Mouse (Mus musculus) cerebellum, adult 2 months (tissue): ENCODE data around the gene Id1.
A peak's percentile ranks its signal among the peaks of the same experiment; 100 is the strongest.

ENCODE experiments used
- CTCF ChIP-seq: fragments of 200-500 bp; IDR thresholded peaks from 2 replicates; pipeline ENCODE4 v1.5.1; 2011; ENCODE audit warnings: low read depth, mild to moderate bottlenecking, control low read depth, low read length, moderate library complexity, borderline replicate concordance; ENCODE audit not compliant: insufficient read depth
- POLR2A ChIP-seq: fragments of 200-500 bp; IDR thresholded peaks from 2 replicates; pipeline ENCODE4 v1.6.1; 2011; ENCODE audit warnings: low read length, control low read depth, borderline replicate concordance; ENCODE audit not compliant: insufficient read depth

DNA sequence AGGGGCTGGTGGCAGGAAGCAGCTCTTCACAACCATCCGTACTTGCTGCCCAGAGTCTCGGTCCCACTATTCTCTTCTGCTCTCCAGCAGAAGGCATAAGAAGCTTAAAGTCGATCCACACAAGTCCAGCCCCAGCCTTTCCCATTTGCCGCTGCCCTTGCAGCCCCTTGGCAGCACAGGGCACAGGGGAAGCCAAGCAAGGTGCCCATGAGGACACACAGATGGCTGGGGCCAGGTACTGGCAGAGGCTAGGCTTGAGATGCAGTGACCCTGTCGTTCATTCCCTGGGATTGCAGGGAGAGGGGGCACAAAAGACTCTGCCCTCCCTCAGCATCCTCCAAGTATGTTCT is 31.8 kb upstream of the Id1 start:
- TF ChIP-seq POLR2A, result peak; percentile 24; the same call in 1 of the 2 replicates
- no peak for TF ChIP-seq CTCF
